Mouse (Mus musculus): ENCODE measurements around the gene Sirt5. TPM values are rescaled to one million over a fixed set of nuclear protein-coding genes. Genes with fewer than 3 reads are reported as not detected.

Sirt5 gene
- polyA plus RNA-seq, 1 experiment from 2014 or later = 22.5 TPM

GRCm38 (mm10) chr13:43443706-43444105 lies 78.4 kb downstream of the Sirt5 start:
- Histone ChIP-seq H3K4me1 (peaks cover 26% of the 10 kb centered on the region), H3K4me3 (no peak overlapping the region), H3K9ac (no peak overlapping the region), H3K9me3 (no peaks in the 10 kb centered on the region), H3K4me2 (no peak overlapping the region), H3K27ac (no peak overlapping the region), H3K36me3 (no peaks in the 10 kb centered on the region), H3K27me3 (no peaks in the 10 kb centered on the region)
- WGBS = 87% methylated on average over 4 of the region's 4 CpGs
- ATAC-seq (ENCODE audit: borderline replicate concordance, extremely low read depth, low FRiP score, low TSS enrichment) = no peak

- no peak for ATAC-seq (ENCODE audit: borderline replicate concordance, extremely low read depth, low FRiP score, low TSS enrichment)
- H3K27ac ChIP-seq = no peak overlapping the region
- H3K9ac ChIP-seq = no peak overlapping the region
- H3K9me3 ChIP-seq = no peaks in the 10 kb centered on the region
- H3K4me3 ChIP-seq = no peak overlapping the region
- no peaks in the 10 kb centered on the region for H3K36me3 ChIP-seq
- no peak overlapping the region for H3K4me2 ChIP-seq
- WGBS = 89% methylated on average over 3 of the region's 3 CpGs
- H3K27me3 ChIP-seq = no peaks in the 10 kb centered on the region
- peaks cover 26% of the 10 kb centered on the region for H3K4me1 ChIP-seq
Observed at GRCm38 (mm10) chr13:43444717-43445116, 79.4 kb downstream of the Sirt5 start.

Other genes with a start within 250 kb of the Sirt5 start
- 48.4 and 50.2 TPM in 2 replicates for gene Tbc1d7, start 194.0 kb upstream of the Sirt5 start, polyA plus RNA-seq (2015; fragmentation: Nextera tagmentation; extraction: Ambion mirVana)
- gene Gfod1, start 61.3 kb upstream of the Sirt5 start, polyA plus RNA-seq (2015; fragmentation: Nextera tagmentation; extraction: Ambion mirVana) = 0.66 and 0.76 TPM in 2 replicates
- gene Nol7, start 32.9 kb downstream of the Sirt5 start, polyA plus RNA-seq (2015; fragmentation: Nextera tagmentation; extraction: Ambion mirVana) = 137 and 145 TPM in 2 replicates
- 8.1 and 9.2 TPM in 2 replicates for gene Ranbp9, start 115.8 kb downstream of the Sirt5 start, polyA plus RNA-seq (2015; fragmentation: Nextera tagmentation; extraction: Ambion mirVana)
- 16.2 and 17.9 TPM in 2 replicates for gene Mcur1, start 194.7 kb downstream of the Sirt5 start, polyA plus RNA-seq (2015; fragmentation: Nextera tagmentation; extraction: Ambion mirVana)

Data from lung, embryonic 15.5 days (tissue).